Mouse (Mus musculus) 3134 (cell line): ENCODE results near the gene Ackr3.

Experiments used
- DNase-seq: peaks from one replicate; pipeline ENCODE4 v3.0.0-alpha.2; 2011; ENCODE audit warnings: low spot score; ENCODE audit not compliant: insufficient read length; ENCODE audit errors: extremely low read depth

Ackr3 gene

DNA sequence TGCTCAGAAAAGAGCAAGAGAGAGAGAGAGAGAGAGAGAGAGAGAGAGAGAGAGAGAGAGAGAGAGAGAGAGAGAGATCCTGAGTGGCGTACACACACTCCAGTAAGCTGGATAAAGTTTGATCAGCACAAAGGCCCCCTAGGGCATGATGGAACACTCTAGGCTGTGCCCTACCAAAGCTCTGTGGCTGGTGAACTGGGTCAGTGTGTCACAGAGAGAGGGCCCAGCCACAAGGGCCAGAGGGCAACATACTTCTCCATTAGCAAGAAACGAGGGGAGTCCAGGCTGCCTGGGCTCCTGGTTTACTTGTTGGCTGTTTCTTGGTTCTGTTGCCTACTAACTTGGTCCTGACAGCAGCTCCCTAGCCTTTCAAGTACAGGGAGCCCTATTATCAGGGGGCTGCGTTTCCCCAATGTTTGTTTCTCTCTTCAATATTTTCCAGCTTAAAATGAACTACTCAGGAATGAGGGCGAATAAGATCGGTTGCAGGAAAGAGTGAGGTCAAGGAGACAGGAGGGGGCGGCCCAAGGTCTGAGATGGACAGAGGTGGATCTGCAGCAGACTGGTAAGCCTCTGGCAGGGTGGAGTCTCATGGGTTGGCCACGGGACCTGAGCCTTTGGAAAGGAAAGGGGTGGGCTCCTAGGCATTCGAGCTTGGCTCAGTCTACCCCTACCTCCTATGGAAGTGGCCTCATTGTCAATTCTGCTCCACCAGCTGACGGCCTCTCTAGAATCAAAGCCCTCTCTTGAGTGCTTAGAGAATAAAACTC, 45.4 kb downstream of the Ackr3 start:
- DNase-seq: no peak

DNA sequence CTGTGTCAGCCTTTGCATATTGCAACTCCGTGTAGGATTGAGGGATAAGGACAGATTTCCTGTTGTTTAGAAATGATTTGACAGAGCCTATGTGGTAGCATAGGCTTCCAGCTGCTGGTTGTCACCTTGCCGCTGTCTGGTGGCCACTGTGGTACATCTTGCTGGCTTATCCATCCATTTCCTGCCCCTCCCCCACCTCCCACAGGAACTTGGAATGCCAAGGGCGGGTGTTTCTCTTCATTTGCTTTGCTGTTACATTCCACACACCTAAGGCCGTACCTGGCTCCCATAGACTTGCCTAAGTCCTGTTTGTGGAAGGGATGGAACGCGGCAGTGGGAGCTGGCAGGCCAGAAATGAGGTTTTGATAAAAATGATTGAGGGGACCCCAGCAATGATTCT, 46.6 kb downstream of the Ackr3 start:
- no peak for DNase-seq

DNA sequence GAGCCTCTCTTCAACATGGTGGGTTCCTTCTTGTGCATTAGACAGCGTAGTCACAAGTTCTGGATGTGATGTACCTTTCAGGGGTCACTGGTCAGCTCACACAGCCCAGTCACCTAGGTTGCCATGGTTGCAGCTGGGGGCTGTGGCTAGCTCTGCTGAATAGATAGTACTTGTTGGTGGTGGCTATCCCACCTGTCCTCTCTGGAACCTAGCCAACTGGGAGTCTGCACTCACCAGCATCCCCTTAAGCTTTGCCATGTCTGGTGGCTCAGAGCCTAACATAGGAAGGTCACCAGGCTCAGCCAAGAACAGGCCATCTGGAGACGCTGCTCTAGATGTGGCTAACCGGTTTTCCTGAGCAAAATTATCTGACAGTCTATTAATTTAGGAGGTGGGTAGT, 47.4 kb downstream of the Ackr3 start:
- DNase-seq: no peak

DNA sequence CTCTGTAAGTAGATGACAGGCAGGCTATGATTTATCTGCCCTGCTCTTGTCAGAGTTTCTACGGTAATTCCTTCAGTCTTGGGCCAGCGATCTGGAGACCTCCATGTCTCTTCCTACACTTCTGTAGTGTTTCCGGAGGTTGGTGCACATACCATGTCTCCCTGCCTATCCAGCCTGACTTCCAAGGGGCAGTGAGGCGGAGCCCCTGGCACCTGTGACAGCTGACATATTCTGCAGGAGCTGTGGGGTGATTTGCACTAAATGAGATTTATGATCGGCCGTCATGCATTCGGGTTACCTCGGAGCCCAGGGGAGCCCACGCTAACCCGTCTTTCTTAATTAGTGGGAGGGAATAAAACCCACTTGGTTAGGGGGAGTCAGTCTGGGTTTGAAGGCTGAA, 49.7 kb downstream of the Ackr3 start:
- no peak for DNase-seq

DNA sequence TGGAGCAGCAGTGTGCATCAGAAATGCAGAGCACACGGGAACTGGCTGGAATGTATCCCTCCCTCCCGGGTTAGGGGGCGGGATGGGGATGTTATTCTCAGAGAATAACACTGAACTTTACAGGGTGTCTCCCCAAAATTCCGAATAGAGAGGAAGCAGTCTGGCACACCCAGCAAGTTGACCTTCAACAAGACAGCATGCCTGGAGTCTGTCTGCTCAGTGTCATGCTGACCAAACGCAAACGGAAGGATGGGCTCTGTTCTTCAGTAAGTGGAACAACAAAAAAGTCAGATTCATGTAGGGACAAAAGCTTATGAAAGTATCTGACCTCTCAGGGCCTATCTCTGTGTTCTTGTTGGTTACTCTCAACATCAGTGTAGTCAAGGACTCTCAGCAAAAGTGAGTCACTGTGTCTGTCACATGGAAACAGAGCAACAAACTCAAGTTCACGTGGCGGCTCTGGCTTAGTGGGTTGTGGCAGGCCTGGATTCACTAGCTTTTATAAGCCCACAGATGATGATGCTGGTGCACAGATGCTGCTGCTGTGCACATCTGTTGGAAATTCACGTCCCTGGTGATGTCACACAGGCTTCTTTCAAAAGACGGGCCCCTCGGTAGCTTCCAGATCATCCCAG, 54.6 kb downstream of the Ackr3 start:
- DNase-seq: peak; percentile 68

DNA sequence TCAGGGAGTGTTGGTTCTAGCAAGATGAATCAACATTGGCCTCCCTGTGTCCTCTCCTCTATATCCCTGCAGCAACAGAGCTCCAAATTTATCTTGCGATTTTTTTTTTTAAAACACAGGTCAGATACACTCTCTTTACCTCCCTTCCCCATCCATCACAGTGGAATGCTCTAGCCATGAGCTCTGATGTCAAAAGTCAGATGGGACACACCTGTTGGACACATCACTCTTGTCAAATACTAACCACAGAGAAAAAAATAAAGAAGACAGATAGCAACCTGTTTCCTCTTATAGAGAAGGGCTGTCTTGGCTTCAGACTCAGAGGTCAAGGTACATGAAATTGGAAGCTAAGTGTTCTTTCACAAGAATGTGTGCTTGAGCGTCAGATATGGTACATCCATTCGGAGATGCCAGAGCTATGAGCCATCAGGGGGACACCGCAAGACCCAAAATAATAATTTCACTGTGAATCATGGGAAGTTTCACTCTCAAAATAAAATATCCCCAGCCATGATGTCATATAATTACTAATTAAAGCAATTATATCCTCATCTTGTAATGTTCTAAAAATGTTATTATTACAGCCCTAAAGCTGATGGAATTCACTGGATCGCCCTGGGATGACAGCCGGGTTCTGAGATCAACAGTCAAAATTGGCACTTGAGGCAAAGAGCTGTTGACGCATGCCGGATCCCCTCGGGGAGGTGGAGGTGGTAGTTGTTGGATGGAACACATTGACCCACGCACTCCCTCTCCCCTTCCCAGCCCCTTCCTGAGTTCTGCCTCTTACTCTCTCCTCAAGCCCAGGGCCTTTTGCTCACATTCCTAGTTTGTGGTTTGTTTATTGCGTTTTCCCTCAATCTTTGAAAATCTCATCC, 57.2 kb downstream of the Ackr3 start:
- DNase-seq: no peak

DNA sequence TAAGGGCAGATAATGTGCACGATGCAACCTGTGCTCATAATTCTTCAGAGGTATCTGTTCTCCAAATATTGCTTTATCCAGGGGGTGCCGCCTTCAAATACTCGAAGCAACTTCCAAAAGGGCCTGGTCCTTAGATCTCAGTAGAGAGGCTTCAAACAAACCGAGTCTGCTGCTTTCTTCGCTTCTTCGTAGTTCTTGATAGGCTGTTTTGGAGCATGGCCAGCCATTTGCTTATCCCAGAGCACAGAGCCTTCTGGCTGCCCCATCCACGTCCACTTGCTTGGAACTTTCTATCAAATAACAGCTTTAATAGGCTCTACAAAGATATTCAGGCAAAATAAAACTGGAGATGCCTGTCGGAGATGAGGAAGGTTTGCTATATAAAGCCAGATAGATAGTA, 58.6 kb downstream of the Ackr3 start:
- DNase-seq: no peak
